Mouse (Mus musculus): ENCODE data around the gene Havcr2. TPM values are rescaled to one million over a fixed set of nuclear protein-coding genes. Genes with fewer than 3 reads are reported as not detected.
"Not testable (repeated sequence)": the region's sequence is repeated elsewhere in the genome, so short reads cannot be mapped to it uniquely, and the experiment has no call there.

Havcr2 gene
- polyA plus RNA-seq, 1 experiment, result 0.55 TPM

DNA sequence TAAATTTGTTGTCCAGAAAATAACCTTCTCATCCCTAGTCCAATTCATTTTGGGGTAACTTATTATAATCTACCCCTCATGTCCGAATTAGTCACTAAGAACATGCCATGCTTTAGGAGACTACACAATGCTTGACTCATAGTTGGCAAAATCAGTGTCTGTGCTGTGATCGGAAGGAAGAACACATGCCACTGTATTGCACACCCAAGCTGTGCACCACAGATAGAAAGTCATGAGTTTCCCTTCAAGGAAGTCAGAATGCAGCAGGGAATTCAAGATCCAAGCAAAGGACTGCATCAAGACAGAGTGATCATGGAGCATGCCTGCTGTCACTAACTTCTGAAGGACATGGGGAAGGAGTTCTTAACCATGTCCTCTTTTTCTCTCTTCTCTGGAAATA is 33.9 kb downstream of the Havcr2 start:
- no peak overlapping the region for H3K4me3 ChIP-seq
- TF ChIP-seq REST (IDR thresholded peaks at IDR 0.05; ENCODE audit: insufficient read depth, insufficient read length) (no peak), MAX (IDR thresholded peaks at IDR 0.05; ENCODE audit: low read depth) (no peak), MYOG (IDR thresholded peaks at IDR 0.05; ENCODE audit: control insufficient read depth in 1 of 3, insufficient read depth in 1 of 3, insufficient read length in 2 of 3, low read depth in 2 of 3) (no peak), USF1 (IDR thresholded peaks at IDR 0.05; ENCODE audit: low read depth) (no peak), CEBPB (IDR thresholded peaks at IDR 0.05; ENCODE audit: insufficient read depth, poor library complexity, severe bottlenecking) (no peak), POLR2AphosphoS2 (IDR thresholded peaks at IDR 0.05; ENCODE audit: insufficient read length, low read depth) (no peak), MYOD1 (IDR thresholded peaks at IDR 0.05; ENCODE audit: control insufficient read depth in 1 of 3, insufficient read length in 2 of 3, low read depth in 2 of 3) (no peak), TCF12 (IDR thresholded peaks at IDR 0.05; ENCODE audit: insufficient read depth, poor library complexity, severe bottlenecking) (no peak), TCF3 (IDR thresholded peaks at IDR 0.05; ENCODE audit: insufficient read length, low read depth) (no peak), E2F4 (IDR thresholded peaks at IDR 0.05; ENCODE audit: insufficient read depth) (no peak), POLR2A (IDR thresholded peaks at IDR 0.05; ENCODE audit: insufficient read length, low read depth) (no peak), SRF (IDR thresholded peaks at IDR 0.05; ENCODE audit: control insufficient read depth, insufficient read length, low read depth) (no peak)
- H3K27me3 ChIP-seq (ENCODE audit: control insufficient read depth, insufficient read depth, insufficient read length), result no peaks in the 10 kb centered on the region
- H3K4me2 ChIP-seq (ENCODE audit: low read depth), result no peak overlapping the region
- no peaks in the 10 kb centered on the region for H3K36me3 ChIP-seq (ENCODE audit: control insufficient read depth, insufficient read depth)
- H3K79me2 ChIP-seq (ENCODE audit: control insufficient read depth, insufficient read depth), result no peaks in the 10 kb centered on the region
- no peak overlapping the region for H3ac ChIP-seq (ENCODE audit: control insufficient read depth, insufficient read length)

DNA sequence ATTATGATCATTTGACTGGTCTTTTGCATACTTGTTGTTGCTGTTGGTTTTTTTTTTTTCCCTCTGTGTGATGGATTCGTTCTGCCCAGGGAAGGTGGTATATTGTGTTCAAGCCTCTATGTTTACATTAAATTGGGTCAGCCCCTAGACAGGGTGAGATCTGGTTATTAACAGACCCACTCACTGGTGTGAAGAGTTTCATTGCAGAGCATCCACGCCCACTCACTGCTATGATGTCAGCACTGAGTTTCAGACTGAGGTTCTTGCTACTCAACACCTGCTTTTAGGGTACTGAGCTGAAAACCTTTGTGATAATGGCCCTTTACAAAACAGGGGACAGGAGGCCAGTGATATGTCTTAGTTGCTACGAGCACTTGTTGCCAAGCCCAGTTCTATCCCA is 52.4 kb downstream of the Havcr2 start:
- H3K36me3 ChIP-seq (ENCODE audit: control insufficient read depth, insufficient read depth), result no peaks in the 10 kb centered on the region
- H3K79me2 ChIP-seq (ENCODE audit: control insufficient read depth, insufficient read depth), result no peaks in the 10 kb centered on the region
- TF ChIP-seq TCF3 (IDR thresholded peaks at IDR 0.05; ENCODE audit: insufficient read length, low read depth), result no peak
- TF ChIP-seq REST (IDR thresholded peaks at IDR 0.05; ENCODE audit: insufficient read depth, insufficient read length), result no peak
- no peak for TF ChIP-seq MYOG (IDR thresholded peaks at IDR 0.05; ENCODE audit: control insufficient read depth in 1 of 3, insufficient read depth in 1 of 3, insufficient read length in 2 of 3, low read depth in 2 of 3)
- no peak for TF ChIP-seq POLR2AphosphoS2 (IDR thresholded peaks at IDR 0.05; ENCODE audit: insufficient read length, low read depth)
- no peak for TF ChIP-seq USF1 (IDR thresholded peaks at IDR 0.05; ENCODE audit: low read depth)
- no peak for TF ChIP-seq E2F4 (IDR thresholded peaks at IDR 0.05; ENCODE audit: insufficient read depth)
- no peak for TF ChIP-seq CEBPB (IDR thresholded peaks at IDR 0.05; ENCODE audit: insufficient read depth, poor library complexity, severe bottlenecking)
- no peak for TF ChIP-seq MAX (IDR thresholded peaks at IDR 0.05; ENCODE audit: low read depth)
- TF ChIP-seq POLR2A (IDR thresholded peaks at IDR 0.05; ENCODE audit: insufficient read length, low read depth), result no peak
- no peak for TF ChIP-seq SRF (IDR thresholded peaks at IDR 0.05; ENCODE audit: control insufficient read depth, insufficient read length, low read depth)
- no peak for TF ChIP-seq MYOD1 (IDR thresholded peaks at IDR 0.05; ENCODE audit: control insufficient read depth in 1 of 3, insufficient read length in 2 of 3, low read depth in 2 of 3)
- no peak overlapping the region for H3K4me3 ChIP-seq
- H3ac ChIP-seq (ENCODE audit: control insufficient read depth, insufficient read length), result no peak overlapping the region
- H3K27me3 ChIP-seq (ENCODE audit: control insufficient read depth, insufficient read depth, insufficient read length), result no peaks in the 10 kb centered on the region
- H3K4me2 ChIP-seq (ENCODE audit: low read depth), result no peak overlapping the region

DNA sequence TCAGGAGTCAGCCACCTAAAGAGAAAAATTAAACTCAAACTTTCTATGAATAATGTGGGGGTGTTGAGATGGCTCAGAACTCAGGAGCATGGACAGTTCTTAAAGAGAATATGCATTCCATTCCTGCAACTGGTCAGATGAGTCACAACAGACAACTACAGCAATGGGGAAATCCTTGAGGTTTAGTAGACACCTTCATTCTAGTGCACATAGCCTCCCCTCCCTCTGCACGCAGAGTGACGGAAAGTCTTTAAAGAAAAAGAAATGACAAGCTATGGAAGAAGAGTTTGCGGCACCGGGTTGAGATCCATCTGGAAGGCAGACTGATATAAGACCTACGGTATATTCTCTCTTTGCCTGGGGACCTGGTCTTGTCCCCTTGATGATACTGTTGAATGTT is 55.2 kb downstream of the Havcr2 start:
- no peak overlapping the region for H3K4me3 ChIP-seq
- H3K27me3 ChIP-seq (ENCODE audit: control insufficient read depth, insufficient read depth, insufficient read length), result no peaks in the 10 kb centered on the region
- no peaks in the 10 kb centered on the region for H3K36me3 ChIP-seq (ENCODE audit: control insufficient read depth, insufficient read depth)
- no peak for TF ChIP-seq REST (IDR thresholded peaks at IDR 0.05; ENCODE audit: insufficient read depth, insufficient read length)
- no peak for TF ChIP-seq SRF (IDR thresholded peaks at IDR 0.05; ENCODE audit: control insufficient read depth, insufficient read length, low read depth)
- no peak for TF ChIP-seq USF1 (IDR thresholded peaks at IDR 0.05; ENCODE audit: low read depth)
- TF ChIP-seq MAX (IDR thresholded peaks at IDR 0.05; ENCODE audit: low read depth), result no peak
- no peak for TF ChIP-seq TCF12 (IDR thresholded peaks at IDR 0.05; ENCODE audit: insufficient read depth, poor library complexity, severe bottlenecking)
- TF ChIP-seq POLR2AphosphoS2 (IDR thresholded peaks at IDR 0.05; ENCODE audit: insufficient read length, low read depth), result no peak
- no peak for TF ChIP-seq TCF3 (IDR thresholded peaks at IDR 0.05; ENCODE audit: insufficient read length, low read depth)
- no peak for TF ChIP-seq POLR2A (IDR thresholded peaks at IDR 0.05; ENCODE audit: insufficient read length, low read depth)
- TF ChIP-seq MYOD1 (IDR thresholded peaks at IDR 0.05; ENCODE audit: control insufficient read depth in 1 of 3, insufficient read length in 2 of 3, low read depth in 2 of 3), result no peak
- no peak for TF ChIP-seq MYOG (IDR thresholded peaks at IDR 0.05; ENCODE audit: control insufficient read depth in 1 of 3, insufficient read depth in 1 of 3, insufficient read length in 2 of 3, low read depth in 2 of 3)
- no peak for TF ChIP-seq CEBPB (IDR thresholded peaks at IDR 0.05; ENCODE audit: insufficient read depth, poor library complexity, severe bottlenecking)
- no peak for TF ChIP-seq E2F4 (IDR thresholded peaks at IDR 0.05; ENCODE audit: insufficient read depth)
- H3ac ChIP-seq (ENCODE audit: control insufficient read depth, insufficient read length), result no peak overlapping the region
- no peaks in the 10 kb centered on the region for H3K79me2 ChIP-seq (ENCODE audit: control insufficient read depth, insufficient read depth)
- H3K4me2 ChIP-seq (ENCODE audit: low read depth), result no peak overlapping the region

DNA sequence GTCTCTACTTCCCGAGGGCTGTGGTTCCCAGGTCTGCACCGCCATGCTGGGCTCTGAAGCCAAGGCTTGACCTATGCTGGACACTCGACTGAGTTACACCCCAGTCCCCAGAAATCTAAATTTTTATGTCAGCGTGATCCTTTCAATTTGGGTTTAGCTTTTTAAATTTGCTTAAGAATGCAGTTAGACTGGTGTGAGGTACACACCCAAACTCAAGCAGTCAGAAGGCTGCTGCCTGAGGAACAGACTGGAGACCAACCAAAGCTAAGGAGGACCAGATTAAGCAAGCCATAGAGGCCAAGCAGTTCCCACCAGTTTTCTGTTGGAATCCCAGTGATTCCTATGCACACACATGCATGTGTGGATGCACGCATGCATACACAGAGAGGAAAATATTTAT is 66.6 kb downstream of the Havcr2 start:
- H3K4me3 ChIP-seq; H3K36me3 ChIP-seq (ENCODE audit: control insufficient read depth, insufficient read depth); H3K79me2 ChIP-seq (ENCODE audit: control insufficient read depth, insufficient read depth); H3K4me2 ChIP-seq (ENCODE audit: low read depth); H3ac ChIP-seq (ENCODE audit: control insufficient read depth, insufficient read length); H3K27me3 ChIP-seq (ENCODE audit: control insufficient read depth, insufficient read depth, insufficient read length): not testable (repeated sequence)

DNA sequence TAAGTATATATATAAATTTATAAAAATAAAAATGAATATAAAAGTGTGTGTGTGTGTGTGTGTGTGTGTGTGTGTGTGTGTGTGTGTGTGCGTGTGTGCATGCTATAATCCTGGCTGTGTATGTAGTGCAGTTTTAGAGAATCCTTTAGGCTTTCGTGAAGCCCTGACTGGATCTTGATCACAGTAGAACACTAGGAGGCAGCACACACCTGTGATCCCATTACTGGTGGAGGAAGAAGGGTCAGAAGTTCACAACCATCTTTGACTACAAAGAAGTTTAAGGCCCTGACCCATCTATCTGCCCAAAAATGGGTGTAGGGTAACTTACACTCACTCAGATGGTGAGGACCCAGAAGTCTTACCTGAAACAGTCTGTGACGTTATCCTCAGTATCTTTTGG is 68.0 kb downstream of the Havcr2 start:
- Histone ChIP-seq H3ac (ENCODE audit: control insufficient read depth, insufficient read length) (no peak overlapping the region), H3K36me3 (ENCODE audit: control insufficient read depth, insufficient read depth) (no peaks in the 10 kb centered on the region), H3K4me2 (ENCODE audit: low read depth) (no peak overlapping the region), H3K4me3 (no peak overlapping the region), H3K79me2 (ENCODE audit: control insufficient read depth, insufficient read depth) (no peaks in the 10 kb centered on the region), H3K27me3 (ENCODE audit: control insufficient read depth, insufficient read depth, insufficient read length) (no peaks in the 10 kb centered on the region)
- TF ChIP-seq POLR2A (IDR thresholded peaks at IDR 0.05; ENCODE audit: insufficient read length, low read depth), result no peak
